Mouse (Mus musculus) C2C12 (cell line): ENCODE measurements around the gene Fstl5.
"Not testable (repeated sequence)": the region's sequence is repeated elsewhere in the genome, so short reads cannot be mapped to it uniquely, and the experiment has no call there.

Experiments
- CTCF ChIP-seq: IDR thresholded peaks from one replicate; pipeline ENCODE4 v1.5.1; 2011; ENCODE audit not compliant: control insufficient read depth, insufficient read depth, insufficient read length
- MYOG ChIP-seq: IDR thresholded peaks from one replicate; pipeline ENCODE4 v1.6.1; 2011; ENCODE audit not compliant: control insufficient read depth, insufficient read length; ENCODE audit errors: extremely low read depth
- USF1 ChIP-seq: IDR thresholded peaks from one replicate; pipeline ENCODE4 v1.6.1; 2011; ENCODE audit warnings: low read depth, mild to moderate bottlenecking, control low read depth, moderate library complexity

DNA sequence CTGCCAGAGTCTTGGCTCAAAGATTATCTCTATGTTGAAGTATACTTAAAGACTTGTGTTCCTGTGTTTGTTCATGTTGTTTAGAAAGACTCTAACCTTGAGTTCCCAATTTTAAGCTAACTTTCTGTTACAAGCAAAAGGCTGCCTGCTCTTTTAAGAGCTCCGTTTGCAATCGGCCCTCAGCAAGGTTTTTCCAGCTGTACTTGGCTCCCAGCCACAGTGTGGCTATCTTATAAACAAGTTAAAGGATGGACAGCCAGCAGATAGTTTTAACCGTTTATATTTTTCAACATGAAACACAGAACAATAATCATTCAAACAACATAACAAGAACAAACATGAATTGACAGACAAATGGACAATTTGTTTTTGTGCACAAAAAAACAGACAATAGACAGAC lies 433.8 kb downstream of the Fstl5 start:
- not testable (repeated sequence) for TF ChIP-seq CTCF, MYOG, USF1
